Mouse (Mus musculus): ENCODE results near the gene Sprr4.
"Not testable (repeated sequence)": the region's sequence is repeated elsewhere in the genome, so short reads cannot be mapped to it uniquely, and the experiment has no call there.

Sprr4 gene

GRCm38 (mm10) chr3:92500393-92500792, at the start of gene Sprr4:
Gene Sprr4 (minus strand): TSS chr3:92500493.
- DNase-seq = no peak

- no peak for DNase-seq
These were observed 34.1 kb upstream of the Sprr4 start, which contains the start of gene 2310046K23Rik for GRCm38 (mm10) chr3:92534411-92534810. Gene 2310046K23Rik (minus strand): TSS chr3:92534511.

- DNase-seq = no peak
These were observed 12.0 kb upstream of the Sprr4 start for GRCm38 (mm10) chr3:92512325-92512724.

- no peak for DNase-seq
These were observed 10.5 kb upstream of the Sprr4 start for GRCm38 (mm10) chr3:92510786-92511185.

- no peak for DNase-seq
These were observed 7.9 kb upstream of the Sprr4 start for GRCm38 (mm10) chr3:92508185-92508584.

GRCm38 (mm10) chr3:92503528-92503927, 3.2 kb upstream of the Sprr4 start:
- no peak for DNase-seq

GRCm38 (mm10) chr3:92490262-92490661, 10.0 kb downstream of the Sprr4 start:
- not testable (repeated sequence) for DNase-seq

- DNase-seq = no peak
These were observed 14.0 kb downstream of the Sprr4 start for GRCm38 (mm10) chr3:92486307-92486706.

- DNase-seq = no peak
These were observed 14.4 kb downstream of the Sprr4 start, which contains the start of gene Sprr1a for GRCm38 (mm10) chr3:92485863-92486262. Gene Sprr1a (minus strand): TSS chr3:92485895.

GRCm38 (mm10) chr3:92481249-92481648, 19.0 kb downstream of the Sprr4 start:
- not testable (repeated sequence) for DNase-seq

GRCm38 (mm10) chr3:92470111-92470510, 30.2 kb downstream of the Sprr4 start:
- DNase-seq = no peak

GRCm38 (mm10) chr3:92467424-92467823, 32.9 kb downstream of the Sprr4 start:
- no peak for DNase-seq

GRCm38 (mm10) chr3:92466576-92466975, 33.7 kb downstream of the Sprr4 start:
- DNase-seq = no peak

GRCm38 (mm10) chr3:92458620-92459019, 41.7 kb downstream of the Sprr4 start, which contains the start of gene Sprr3:
Gene Sprr3 (minus strand): TSS chr3:92458720.
- no peak for DNase-seq

GRCm38 (mm10) chr3:92455151-92455550, 45.1 kb downstream of the Sprr4 start:
- DNase-seq = no peak
